Mouse (Mus musculus): Measurements from ENCODE around the gene Zbtb5. TPM values are rescaled to one million over a fixed set of nuclear protein-coding genes. Genes with fewer than 3 reads are reported as not detected.

Zbtb5 gene
- 26.5 and 27.0 TPM in 2 replicates for polyA plus RNA-seq (2012; rRNA removed)

GRCm38 (mm10) chr4:45012105-45012975 is at the start of gene Zbtb5:
Gene Zbtb5, minus strand, starts transcription at chr4:45012412.

GRCm38 (mm10) chr4:45018452-45018980 is 6.3 kb upstream of the Zbtb5 start, which contains the start of gene Polr1e:
Gene Polr1e, plus strand, starts transcription at chr4:45018583.

DNA sequence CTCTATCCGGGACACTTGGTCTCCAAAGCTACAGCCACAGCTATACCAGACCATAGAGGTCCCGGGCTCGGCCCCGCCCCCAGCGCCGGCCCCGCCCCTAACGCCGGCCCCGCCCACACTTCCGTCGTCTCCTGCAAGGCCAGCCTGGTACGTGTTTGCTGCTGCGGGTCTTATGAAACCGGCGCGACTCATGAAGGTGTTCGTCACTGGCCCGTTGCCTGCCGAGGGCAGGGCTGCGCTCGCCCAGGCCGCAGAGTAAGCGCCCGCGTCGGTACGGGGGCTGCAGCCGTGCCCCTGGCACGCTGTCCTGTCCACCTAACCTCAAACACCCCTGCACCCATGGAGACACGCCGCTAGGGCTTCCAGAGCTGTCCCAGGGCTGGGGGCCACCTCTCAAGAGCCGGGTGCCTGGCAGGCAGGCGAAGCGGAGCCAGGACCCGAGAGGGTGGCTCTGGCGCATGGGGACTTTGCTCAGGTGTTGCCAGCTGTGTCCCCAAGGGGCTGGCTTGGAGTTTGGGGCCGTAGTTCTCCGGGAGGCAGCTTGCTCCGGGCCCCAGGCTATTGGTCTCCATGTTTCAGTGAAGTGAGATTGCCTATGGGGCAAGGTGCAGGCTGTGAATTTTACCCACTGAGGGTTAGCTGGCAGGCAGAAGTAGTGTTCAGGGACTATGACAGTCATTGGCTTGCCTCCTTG is 30.8 kb downstream of the Zbtb5 start, which contains the start of gene Grhpr:
TSS of gene Grhpr (plus strand) at position 116 of the 694 bp plus-strand sequence.

Other genes starting within 250 kb of the Zbtb5 start
- 23.1 and 29.6 TPM in 2 replicates for gene Grhpr, start 31.0 kb downstream of the Zbtb5 start, polyA plus RNA-seq (2012; rRNA removed)
- 30.9 and 31.9 TPM in 2 replicates for gene Polr1e, start 6.2 kb upstream of the Zbtb5 start, polyA plus RNA-seq (2012; rRNA removed)
- 13.3 and 18.0 TPM in 2 replicates for gene Fbxo10, start 72.2 kb upstream of the Zbtb5 start, polyA plus RNA-seq (2012; rRNA removed)
- gene Tomm5, start 95.7 kb upstream of the Zbtb5 start, polyA plus RNA-seq (2012; rRNA removed) = 152 and 164 TPM in 2 replicates
- 1.4 and 2.9 TPM in 2 replicates for gene Frmpd1, start 172.5 kb upstream of the Zbtb5 start, polyA plus RNA-seq (2012; rRNA removed)

Data from central nervous system, embryonic 11.5 days (tissue).